Mouse (Mus musculus) liver, embryonic 14.5 days (tissue): Measurements from ENCODE around the gene Gm7298.
"Not testable (repeated sequence)": the region's sequence is repeated elsewhere in the genome, so short reads cannot be mapped to it uniquely, and the experiment has no call there.

ENCODE experiments used
- CTCF ChIP-seq: IDR thresholded peaks from 2 replicates; pipeline ENCODE4 v1.5.1; 2016; ENCODE audit warnings: antibody characterized with exemption, low read depth, control low read depth
- EP300 ChIP-seq: IDR thresholded peaks from 2 replicates; pipeline ENCODE4 v1.6.1; 2016; ENCODE audit warnings: antibody characterized with exemption, low read depth

- not testable (repeated sequence) for TF ChIP-seq CTCF, EP300
Measured at GRCm38 (mm10) chr6:121838271-121838670, 105.5 kb downstream of the Gm7298 start, which contains the start of gene Mug1.
